Mouse (Mus musculus): ENCODE measurements at regions not wholly inside any gene's neighbourhood (a gene's known extent, or its start where the extent isn't known, plus 50 kb on each side); places are given as distances from the start of the nearest gene placed in this dataset.
"Not testable (repeated sequence)": the region's sequence is repeated elsewhere in the genome, so short reads cannot be mapped to it uniquely, and the experiment has no call there.

DNA sequence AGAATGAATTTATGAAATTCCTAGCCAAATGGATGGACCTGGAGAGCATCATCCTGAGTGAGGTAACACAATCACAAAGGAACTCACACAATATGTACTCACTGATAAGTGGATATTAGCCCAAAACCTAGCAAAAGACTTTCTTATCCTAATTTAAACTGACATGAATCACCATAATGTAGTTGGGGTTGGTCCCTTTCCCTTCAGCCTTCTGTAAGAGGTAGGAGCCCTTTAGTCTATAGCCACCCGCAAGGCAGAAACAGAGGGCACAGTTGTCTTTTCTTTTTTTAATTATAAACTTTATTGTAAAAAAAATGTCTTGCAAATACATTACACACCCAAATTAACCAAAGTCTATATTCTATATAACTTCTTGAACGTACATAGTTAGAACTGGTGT lies 81.3 kb downstream of the Ogfrl1 start:
- DNase-seq (ENCODE audit: low spot score) = not testable (repeated sequence)

- not testable (repeated sequence) for DNase-seq (ENCODE audit: low spot score)
Observed at GRCm38 (mm10) chr1:23314863-23315262, 82.7 kb downstream of the Ogfrl1 start.

- DNase-seq (ENCODE audit: low spot score) = no peak
Observed at GRCm38 (mm10) chr1:23292718-23293117, 104.9 kb downstream of the Ogfrl1 start.

DNA sequence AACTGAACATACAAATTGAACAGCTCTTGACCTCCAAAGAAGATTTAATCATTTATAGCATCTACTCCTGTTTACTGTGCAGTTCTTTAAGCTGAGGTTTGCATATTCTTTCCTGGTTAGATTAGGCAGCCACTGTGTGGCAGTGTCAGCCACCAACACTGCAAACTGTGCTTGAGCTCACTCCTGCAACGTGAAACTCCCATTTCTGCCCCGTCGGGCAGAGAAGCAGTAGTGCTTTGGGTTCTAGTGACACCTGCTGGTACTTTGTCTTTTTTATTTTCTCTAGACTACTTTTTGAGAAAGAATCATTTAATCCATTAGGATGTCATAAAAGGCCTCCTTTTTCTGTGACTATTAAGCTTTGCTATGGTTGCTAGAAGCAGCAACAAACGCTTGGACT lies 110.8 kb downstream of the Ogfrl1 start:
- DNase-seq (ENCODE audit: low spot score) = peak; percentile 47

- DNase-seq (ENCODE audit: low spot score) = no peak
Observed at GRCm38 (mm10) chr1:23282870-23283219, 114.7 kb downstream of the Ogfrl1 start.

DNA sequence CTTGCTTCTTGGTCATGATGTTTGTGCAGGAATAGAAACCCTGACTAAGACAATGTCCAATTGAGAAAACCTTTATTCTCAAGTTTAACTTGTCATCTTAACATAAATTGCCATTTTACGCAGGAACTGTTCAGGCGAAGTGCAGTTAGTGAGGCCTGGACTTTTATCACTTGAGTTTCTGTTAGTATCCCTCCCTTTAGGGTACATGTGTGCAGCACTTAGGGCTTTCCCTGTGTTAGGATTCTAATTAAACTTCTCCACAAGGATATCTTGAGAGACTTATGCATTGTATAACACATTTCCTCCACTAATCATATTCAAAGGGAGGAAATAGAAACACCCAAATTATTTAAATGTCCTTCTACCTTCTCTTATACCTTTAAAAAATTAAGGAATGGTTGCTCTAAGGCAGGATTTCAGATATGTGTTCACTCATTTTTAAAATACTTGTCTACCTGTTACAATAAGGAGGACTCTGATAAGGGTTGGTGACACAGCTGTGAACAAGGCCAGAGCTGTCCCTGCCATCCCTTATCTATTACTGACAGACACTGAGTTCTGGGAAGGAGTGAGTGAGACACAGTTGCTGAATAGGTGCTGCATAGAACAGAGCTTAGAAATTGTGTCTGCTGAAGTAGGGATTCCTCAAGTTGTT lies 115.2 kb downstream of the Ogfrl1 start:
- peak; percentile 7 for DNase-seq (ENCODE audit: low spot score)

GRCm38 (mm10) chr1:23279827-23280226 lies 117.7 kb downstream of the Ogfrl1 start:
- DNase-seq (ENCODE audit: low spot score) = no peak

DNA sequence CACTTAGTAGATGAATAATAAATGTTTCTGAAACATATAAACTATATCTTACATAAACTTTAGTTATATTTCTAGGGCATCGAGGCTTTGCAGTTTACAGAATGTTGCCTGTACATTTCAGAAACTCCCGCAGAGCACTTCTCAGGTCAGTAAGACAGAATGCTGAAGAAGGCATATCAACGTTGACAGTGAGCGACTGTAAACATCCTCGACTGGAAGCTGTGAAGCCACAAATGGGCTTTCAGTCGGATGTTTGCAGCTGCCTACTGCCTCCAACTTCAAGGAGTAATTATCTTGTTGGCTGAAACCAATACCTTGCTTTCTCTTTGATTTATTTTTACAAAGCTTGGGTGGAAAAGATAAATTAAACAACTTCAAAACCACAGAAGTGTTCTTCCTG lies 125.5 kb downstream of the Ogfrl1 start:
- peak; percentile 14 for DNase-seq (ENCODE audit: low spot score)

DNA sequence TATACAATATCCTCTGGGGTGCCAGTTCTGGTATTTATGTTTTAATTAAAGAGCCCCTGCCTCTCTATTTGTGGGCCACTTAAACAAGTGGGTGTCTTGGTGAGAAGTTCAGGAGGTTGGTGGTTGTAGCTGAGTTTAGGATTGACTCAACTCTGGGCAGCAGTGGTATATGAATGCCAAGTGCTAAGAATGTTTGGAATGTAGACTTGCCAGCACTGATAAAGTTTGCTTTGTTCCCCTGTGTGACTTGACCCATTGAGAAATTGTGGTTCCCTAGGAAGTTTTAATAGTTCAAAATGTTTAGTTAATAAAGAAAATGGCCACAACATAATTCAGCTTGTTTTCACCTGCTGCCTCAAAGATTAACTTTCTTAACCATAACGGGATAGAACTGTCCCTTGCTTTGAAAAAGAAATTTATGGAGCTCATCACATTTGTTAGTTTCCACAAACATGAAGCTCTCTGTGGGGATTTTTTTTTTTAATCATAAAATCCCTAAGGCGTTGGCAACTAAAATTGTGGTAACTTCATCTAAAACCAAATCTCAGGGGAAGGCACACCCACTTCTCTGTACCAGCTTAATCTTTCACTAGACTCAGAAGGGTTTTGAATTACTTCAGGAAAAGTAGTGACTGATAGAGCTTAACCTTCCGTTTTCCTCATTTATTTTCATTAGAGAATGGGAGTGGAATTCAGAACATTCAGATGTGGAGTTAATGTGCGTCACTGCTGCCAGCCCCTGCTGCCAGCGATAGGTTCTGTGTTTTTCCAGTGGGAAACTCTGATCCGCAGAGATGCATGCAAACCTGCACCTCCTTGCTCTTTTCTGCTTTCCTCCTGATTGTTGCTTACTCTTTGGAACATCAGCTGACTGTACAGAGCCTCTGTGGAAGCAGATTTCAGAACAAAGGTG lies 126.4 kb downstream of the Ogfrl1 start:
- DNase-seq (ENCODE audit: low spot score) = peak; percentile 12

GRCm38 (mm10) chr1:23268062-23268461 lies 129.5 kb downstream of the Ogfrl1 start:
- no peak for DNase-seq (ENCODE audit: low spot score)

GRCm38 (mm10) chr1:23265556-23266232 lies 131.9 kb downstream of the Ogfrl1 start:
- no peak for DNase-seq (ENCODE audit: low spot score)

GRCm38 (mm10) chr1:23264251-23264650 lies 133.3 kb downstream of the Ogfrl1 start:
- DNase-seq (ENCODE audit: low spot score) = no peak

- DNase-seq (ENCODE audit: low spot score) = no peak
Observed at GRCm38 (mm10) chr1:23263798-23264197, 133.8 kb downstream of the Ogfrl1 start.

- no peak for DNase-seq (ENCODE audit: low spot score)
Observed at GRCm38 (mm10) chr1:23261652-23262051, 135.9 kb downstream of the Ogfrl1 start.

DNA sequence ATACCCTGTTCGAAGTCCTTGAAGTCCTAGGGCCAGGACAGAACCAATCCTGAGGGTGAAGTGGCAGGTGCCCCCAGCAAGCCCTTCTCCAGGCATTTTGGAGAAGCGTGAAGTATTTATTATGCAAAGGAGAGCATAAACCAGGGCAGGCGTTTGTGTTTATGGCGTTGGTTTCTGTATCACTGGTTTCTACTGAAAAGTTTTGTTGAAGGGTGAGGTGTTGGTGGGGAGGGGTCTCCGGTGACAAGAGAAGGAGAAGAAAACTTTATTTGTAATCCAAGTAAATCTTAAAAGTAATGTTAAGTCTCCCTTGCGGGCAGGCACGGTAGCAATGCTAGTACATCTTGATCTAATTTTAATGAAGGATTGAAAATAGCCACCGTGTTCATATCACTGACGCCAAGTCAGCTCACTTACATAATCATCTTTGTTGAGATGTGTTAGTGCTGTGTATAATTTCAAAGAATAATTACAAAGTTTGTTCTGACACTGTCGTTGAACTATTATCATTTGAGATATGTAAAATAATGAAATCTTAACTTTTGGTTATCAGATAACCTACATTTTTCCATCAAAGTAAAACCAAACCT lies 140.2 kb downstream of the Ogfrl1 start:
- DNase-seq (ENCODE audit: low spot score) = no peak

- peak; percentile 83 for DNase-seq (ENCODE audit: low spot score)
Observed at GRCm38 (mm10) chr1:23256630-23257001, 141.0 kb downstream of the Ogfrl1 start.

DNA sequence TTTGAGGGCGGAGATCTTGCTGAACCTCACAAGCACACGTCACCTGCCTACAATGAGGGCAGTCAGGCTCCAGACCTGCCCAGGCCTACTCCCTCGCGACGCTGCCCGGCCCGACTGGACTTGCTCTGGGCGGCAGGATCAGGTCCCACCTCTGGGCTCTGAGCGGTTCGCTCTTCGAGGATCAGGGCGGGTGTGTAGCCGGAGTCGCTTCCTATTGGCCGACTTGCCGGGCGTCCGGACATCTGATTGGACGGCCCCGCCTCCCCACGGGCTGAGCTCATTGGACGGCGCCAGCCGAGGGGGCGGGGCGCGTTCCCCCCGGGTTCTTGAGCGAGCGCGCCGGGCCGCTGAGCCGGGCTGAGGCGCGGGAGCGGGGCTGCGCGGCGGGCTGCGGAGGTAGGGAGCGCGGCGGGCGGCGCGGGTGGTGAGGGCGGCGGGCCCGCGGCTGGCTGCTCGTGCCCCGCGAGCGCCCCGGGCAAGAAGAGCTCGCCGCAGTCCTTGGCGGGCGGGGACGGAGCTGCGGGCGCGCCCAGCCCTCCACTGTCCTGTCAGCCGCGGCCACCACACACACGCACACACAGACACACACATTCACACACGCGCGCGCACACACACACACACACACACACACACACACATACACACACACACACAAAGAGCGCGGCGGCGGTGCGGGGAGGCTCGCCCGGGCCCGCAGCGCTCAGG lies 141.5 kb downstream of the Ogfrl1 start:
- peak; percentile 95 for DNase-seq (ENCODE audit: low spot score)

DNA sequence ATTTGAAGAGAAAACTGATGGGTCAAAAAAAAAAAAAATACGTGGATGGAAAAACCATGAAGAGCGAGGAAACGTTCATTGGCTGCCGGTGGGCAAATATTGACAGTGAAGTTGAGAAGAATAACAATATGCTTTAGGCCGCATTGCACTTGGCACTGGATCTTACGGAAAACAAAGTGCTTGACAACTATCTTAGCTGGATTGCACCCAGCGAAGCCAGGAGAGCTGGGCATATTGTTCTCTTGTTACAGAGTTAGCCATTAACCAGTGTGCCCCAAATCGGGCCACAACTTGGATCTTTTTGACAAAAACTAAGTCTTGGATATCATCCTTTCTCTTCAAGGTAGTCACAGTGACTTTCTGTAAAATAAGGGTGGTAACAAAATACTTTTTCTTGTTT lies 143.3 kb downstream of the Ogfrl1 start:
- DNase-seq (ENCODE audit: low spot score) = no peak

GRCm38 (mm10) chr1:23231522-23231921 lies 129.5 kb upstream of the 4933415F23Rik start:
- no peak for DNase-seq (ENCODE audit: low spot score)

DNA sequence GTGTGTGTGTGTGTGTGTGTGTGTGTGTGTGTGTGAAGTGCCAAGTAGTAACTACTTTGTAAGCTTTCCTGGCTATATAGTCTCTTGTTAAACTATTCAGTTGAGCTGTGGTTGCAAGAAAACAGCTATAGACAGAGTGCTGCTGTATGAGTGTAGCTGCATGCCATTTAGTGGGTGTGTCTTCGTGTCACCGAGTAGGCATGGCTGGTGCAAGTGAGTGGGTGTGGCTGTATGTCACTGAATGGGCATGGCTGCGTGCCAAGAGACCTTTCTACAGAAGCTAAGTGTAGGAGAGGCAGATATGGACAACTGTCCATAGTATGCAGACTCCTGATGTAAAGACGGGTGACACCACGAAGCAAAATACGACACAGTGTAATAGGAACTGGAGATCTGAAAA lies 126.4 kb upstream of the 4933415F23Rik start:
- DNase-seq (ENCODE audit: low spot score) = no peak

- DNase-seq (ENCODE audit: low spot score) = no peak
Observed at GRCm38 (mm10) chr1:23214462-23215158, 112.6 kb upstream of the 4933415F23Rik start.

Data from embryo, embryonic 10 days (tissue).